Mouse (Mus musculus): Measurements from ENCODE around the gene Catsperg2.
"Not testable (repeated sequence)": the region's sequence is repeated elsewhere in the genome, so short reads cannot be mapped to it uniquely, and the experiment has no call there.

Catsperg2 gene

DNA sequence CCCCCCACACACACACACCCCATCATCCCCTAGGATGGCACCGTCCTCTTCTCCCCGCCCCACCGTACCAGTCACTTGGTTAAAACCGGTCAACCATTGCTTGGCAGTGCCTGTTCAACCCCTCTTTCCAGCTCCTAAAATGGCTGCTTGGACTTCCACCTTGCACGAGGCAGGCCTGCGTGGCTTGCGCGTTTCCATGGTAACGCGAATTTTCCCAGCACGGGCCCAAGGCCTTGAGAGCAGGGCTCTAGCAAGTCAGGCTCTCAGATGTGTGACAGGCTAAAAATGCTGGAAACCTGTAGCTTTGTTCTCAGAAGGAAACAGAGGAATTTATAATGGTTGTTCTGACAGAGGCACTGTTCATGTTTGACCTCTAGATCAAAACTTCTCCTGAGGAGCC lies at the start of gene Catsperg2:
Gene Catsperg2, minus strand, starts transcription at position 173 of the 400 bp plus-strand sequence.
- not testable (repeated sequence) for DNase-seq (ENCODE audit: low read depth)

DNA sequence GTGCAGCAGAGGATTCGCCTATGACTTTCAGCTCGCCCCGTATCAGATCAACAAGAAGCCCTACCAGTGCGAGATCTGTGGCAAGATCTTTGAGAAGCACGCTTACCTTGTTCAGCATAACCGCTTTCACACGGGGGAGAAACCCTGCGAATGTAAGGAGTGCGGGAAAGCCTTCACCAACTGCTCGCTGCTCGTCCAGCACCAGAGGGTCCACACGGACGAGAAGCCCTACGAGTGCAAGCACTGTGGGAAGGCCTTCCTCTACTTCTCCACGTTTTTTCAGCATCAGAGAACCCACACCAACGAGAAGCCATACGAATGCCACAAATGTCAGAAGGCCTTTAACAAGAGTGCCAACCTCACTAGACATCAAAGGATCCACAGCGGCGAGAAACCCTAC lies 49.7 kb upstream of the Catsperg2 start:
- DNase-seq (ENCODE audit: low read depth) = no peak

- DNase-seq (ENCODE audit: low read depth) = no peak
Observed at GRCm38 (mm10) chr7:29774371-29774770, 47.5 kb upstream of the Catsperg2 start.

GRCm38 (mm10) chr7:29773503-29773902 lies 46.7 kb upstream of the Catsperg2 start:
- DNase-seq (ENCODE audit: low read depth) = no peak

- DNase-seq (ENCODE audit: low read depth) = no peak
Observed at GRCm38 (mm10) chr7:29768980-29769379, 42.1 kb upstream of the Catsperg2 start.

DNA sequence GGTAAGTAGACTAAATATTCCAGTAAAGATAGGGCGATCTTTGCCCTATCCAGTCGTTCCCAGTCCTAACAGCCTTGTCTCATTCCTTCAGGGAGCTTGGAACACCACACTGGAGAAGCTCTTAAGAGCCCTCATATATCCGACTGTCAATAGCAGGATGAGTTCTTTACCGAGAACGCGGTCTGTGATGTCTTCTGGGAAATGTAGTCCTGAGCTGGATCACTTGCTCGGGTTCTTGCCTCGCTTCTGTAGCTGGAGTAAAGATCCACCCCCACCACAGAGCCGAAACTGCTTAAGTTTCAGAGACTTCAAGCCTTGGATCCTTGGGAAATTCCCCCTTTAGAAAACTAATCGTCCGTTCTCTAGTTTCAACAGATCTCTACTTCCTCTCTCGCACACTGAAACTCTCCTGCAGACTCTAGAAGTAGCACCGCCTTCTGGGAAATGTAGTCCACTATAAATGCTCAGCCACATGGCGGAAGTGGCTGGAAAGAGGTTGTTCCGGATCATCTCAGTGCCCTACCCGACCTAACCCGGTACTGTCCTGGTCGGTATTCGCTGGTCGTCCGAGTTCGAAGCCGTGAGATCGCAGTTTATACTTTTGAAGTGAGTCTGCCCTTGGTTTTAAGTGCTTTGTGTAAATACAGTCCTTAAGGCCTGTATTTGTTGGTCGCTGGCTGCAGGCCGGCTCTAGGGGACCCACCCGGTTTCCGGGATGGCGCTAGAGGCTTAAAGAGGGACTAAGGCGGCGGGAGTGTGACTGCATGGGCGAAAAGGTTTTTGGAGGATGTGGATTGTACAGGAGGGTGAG lies 41.5 kb upstream of the Catsperg2 start, which contains the start of gene Zfp84:
Gene Zfp84, plus strand, starts transcription at position 463 of the 811 bp plus-strand sequence.
- peak; percentile 91 for DNase-seq (ENCODE audit: low read depth)

GRCm38 (mm10) chr7:29767058-29767686 lies 40.3 kb upstream of the Catsperg2 start:
- DNase-seq (ENCODE audit: low read depth) = peak; percentile 74

DNA sequence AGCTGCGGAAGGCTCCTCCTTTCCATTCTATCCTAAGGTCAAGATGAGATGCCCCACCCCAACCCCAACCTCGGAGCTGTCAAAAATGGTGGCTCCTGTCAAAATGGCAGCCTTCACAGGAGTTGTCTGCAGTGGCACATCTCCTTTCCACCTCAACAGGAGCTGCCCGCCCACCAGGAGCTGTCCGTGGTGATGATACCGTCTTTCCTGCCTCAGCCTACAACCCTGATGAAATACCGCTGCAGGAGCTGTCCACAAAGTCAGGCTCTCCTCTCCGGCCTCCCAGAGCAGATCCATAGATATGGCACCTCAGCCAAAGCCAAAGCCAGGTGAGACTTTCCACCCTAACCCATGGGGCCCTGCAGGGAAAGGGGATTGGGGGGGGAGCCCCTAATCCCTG lies 37.9 kb upstream of the Catsperg2 start:
- DNase-seq (ENCODE audit: low read depth) = no peak

DNA sequence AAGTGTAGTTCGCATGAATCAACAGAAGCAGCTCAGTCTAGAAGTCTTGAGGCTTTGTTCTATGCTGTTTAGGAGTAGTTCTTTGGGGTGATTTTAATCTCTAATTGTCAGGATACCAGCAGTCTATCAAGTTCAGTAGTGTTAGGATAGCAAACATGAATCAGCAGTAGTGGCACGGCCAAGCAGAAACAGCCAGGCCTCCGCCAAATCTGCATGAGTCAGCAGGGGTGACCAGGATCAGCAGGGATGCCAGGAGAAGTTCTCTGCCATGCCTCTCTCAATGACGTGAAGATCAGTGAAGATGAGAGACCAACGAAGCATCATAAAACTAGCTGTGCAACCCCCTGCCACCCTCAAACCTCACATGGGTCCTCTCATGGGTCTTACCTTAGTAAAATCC lies 33.6 kb upstream of the Catsperg2 start:
- no peak for DNase-seq (ENCODE audit: low read depth)

GRCm38 (mm10) chr7:29742258-29742657 lies 15.4 kb upstream of the Catsperg2 start:
- DNase-seq (ENCODE audit: low read depth) = no peak

GRCm38 (mm10) chr7:29728055-29728454 lies 1.2 kb upstream of the Catsperg2 start:
- no peak for DNase-seq (ENCODE audit: low read depth)

- DNase-seq (ENCODE audit: low read depth) = not testable (repeated sequence)
Observed at GRCm38 (mm10) chr7:29725461-29726142, 1.2 kb downstream of the Catsperg2 start.

GRCm38 (mm10) chr7:29708891-29709290 lies 17.9 kb downstream of the Catsperg2 start:
- DNase-seq (ENCODE audit: low read depth) = not testable (repeated sequence)

DNA sequence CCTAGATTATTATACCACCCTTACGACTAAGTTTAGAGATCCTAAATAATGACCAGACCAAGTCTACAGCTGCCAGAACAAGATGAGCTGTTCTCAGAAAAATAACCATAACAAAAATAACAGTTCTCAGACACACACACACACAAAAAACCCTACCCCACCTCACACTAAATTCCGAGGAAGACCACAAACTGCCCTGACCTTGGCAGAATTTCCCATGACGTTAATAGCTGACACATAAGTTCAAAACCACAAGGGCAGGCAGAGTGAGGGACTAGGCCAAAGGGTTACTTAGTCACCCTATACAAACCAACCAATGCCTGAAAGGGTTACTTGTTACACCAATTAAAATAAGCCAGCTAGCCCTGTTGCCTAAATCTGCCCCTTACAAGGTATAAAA lies 31.6 kb downstream of the Catsperg2 start:
- DNase-seq (ENCODE audit: low read depth) = not testable (repeated sequence)

DNA sequence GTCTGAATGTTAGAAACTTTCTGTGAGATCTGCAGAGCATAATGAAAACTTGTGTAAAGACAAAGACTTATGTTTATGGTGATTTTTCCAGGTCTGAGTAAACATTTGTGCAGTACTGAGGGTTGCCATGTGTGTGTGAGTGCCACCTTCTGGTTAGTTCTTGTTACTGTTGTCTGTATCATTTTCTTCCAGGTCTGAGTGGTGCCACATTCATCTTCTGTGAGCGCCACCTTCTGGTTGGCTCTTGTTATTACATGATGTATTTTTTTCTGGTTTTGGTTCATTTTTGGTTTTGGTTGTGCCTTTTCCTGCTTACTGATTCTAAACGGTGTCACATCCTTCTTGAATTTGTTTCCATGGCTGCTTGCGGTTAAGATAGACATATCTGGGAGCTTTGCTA lies 45.0 kb downstream of the Catsperg2 start:
- DNase-seq (ENCODE audit: low read depth) = peak; percentile 1
